Mouse (Mus musculus): ENCODE data around the gene Opa3.

Opa3 gene

DNA sequence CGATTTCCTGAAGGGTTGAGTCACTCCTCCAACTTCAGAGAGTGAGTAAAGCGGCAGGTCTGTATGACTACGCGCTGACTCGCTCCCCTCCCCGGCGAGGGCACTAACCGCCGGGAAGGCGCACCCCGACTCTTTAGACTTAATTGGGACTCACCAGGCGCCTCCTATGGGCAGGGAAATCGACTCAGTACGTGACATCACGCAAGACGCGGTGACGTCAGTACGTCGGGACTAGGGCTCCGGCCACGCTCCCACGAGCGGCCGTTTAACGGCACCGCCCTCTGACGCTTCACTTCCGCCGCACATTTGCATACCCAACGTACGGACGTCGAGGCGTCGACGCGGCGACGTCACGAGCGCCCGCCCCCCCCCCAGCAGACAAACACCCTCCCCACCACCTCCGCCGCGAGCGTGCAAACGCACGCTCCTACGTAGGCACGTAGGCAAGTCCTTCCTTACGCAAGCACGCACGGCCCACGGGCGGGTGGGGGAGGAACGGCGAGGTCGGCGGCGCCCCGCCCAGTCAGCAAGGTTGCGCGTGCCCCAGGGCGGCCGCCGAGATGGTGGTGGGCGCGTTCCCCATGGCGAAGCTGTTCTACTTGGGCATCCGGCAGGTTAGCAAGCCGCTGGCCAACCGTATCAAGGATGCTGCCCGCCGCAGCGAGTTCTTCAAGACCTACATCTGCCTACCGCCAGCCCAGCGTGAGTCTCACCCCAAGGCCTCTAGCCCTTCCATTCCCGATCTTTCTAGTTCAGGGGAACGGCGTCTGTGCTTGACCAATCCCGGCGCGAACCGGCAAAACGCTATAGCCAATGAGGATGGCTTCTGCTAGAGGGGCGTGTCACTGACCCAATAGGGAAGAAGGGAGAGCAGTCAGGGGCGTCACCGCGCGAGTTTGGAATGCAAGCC, at the start of gene Opa3:
Gene Opa3, plus strand, starts transcription at position 452 of the 910 bp plus-strand sequence.
- DNase-seq, result peak; percentile 99 to 100

DNA sequence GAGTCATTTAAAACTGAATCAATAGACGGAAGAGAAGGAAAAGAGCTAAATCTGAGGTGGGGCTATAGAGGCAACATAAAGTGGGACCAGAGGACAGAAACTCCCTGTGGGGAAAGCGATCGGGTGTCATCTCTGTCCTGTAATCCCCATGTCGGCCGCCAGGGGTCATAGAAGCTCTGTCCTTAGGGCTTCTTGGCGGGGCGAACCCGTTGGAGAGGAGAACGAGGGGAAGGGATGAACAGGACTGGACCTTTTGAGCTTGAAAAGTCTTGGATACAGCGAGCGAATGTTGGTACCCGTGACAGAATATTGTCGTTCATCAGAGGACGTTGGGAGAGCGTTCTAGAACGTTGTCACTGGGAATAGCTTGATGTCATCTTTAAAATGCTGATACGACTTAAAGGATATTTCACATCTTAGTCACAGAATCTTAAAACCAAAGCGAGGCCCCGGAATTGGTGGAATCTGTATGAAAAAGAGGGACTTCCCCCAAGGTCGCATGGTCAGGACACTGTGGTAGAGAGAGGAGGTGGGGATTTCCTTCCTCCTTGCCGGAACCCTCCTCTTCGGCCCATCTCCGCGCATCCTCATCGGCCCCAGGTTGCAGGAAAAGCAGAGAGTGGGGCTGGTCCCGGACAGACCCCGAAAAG, 49.6 kb upstream of the Opa3 start:
- DNase-seq, result peak; percentile 87 to 91

- DNase-seq, result peak; percentile 57 to 66
Observed at GRCm38 (mm10) chr7:19179173-19179572, 49.0 kb upstream of the Opa3 start.

DNA sequence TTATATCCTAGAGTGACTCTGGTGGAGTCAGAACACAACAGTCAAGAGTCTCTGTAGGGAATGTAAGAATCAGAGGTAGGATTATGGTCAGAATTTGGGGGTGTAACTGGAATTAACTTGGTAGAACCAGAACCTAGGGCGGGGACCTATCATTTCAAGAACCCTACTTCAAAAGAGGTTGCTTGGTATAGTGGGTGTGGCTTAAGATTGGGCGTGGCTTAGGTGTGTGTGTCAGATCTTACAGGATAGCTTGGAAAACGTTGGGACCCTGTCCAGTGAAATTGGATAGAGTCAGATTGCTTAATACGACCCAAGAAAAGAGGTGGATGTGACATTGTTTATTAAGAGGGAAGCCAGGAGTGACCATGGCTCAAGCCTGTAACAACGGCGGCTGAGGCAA, 48.2 kb upstream of the Opa3 start:
- DNase-seq, result no peak

DNA sequence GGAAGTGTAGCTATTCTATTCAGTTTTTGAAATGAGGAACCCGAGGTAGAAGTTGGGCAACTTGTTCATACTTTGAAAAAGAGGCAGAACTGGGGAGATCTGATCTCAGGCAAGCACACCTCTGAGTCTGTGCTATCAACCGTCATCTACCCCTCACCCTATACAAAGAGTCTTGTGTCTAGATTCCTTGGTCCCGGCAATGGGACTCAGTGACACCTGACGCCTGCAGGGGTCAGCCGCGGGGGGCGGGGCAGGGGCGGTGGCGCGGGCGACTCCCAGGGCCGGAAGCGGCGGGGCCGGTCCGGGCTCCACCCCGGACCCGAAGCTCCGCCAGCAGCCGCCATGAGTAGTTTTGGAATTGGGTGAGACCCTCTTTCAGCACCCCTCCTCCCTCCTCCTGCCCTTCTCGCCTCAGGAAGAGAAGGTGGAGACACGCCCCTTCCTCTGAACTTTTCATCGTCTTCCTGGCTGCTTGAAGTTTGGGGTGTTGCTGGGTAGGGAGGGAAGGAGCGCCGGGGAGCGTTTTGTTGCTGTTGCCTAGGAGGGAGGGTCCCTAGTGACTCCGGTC, 47.2 kb upstream of the Opa3 start:
- DNase-seq, result no peak

GRCm38 (mm10) chr7:19184250-19184649, 43.9 kb upstream of the Opa3 start:
- DNase-seq, result no peak

- DNase-seq, result no peak
Observed at GRCm38 (mm10) chr7:19184758-19185157, 43.4 kb upstream of the Opa3 start.

DNA sequence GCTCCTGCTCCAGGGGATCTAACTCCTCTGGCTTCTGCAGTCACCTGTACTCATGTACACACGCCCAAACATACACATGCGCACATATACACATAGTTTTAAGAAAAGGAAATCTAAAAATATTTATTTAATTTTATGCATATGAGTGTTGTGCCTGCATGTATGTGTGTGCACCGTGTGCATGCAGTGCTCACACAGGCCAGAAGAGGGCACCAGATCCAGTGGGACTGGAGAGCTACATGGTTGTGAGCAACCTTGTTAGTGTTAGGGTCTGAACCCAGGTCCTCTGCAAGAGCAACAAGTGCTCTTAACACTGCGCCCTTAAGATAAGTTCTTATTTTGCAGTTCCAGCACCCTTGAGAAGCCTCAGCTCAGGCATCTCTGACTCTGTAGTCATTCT, 33.5 kb upstream of the Opa3 start:
- DNase-seq, result no peak

DNA sequence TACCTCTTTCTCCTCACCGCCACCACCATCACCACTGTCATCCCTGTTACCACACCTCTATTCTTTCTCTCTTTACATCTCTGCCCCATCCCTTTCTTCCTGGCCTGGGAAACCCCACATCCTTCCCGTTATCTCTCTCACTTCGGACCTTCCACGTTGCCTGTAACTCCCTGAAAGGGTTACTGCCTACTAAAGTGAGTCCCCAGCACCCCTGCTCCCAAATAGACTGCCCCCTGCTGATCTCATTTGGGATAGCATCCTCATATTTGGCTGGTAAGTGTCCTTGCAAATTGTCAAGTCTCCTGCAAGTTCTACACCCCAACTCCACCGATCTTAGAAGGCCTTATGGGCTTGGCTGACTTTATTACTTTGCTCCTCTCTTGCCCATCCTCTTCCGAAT, 31.5 kb upstream of the Opa3 start:
- peak; percentile 35 to 54 for DNase-seq

DNA sequence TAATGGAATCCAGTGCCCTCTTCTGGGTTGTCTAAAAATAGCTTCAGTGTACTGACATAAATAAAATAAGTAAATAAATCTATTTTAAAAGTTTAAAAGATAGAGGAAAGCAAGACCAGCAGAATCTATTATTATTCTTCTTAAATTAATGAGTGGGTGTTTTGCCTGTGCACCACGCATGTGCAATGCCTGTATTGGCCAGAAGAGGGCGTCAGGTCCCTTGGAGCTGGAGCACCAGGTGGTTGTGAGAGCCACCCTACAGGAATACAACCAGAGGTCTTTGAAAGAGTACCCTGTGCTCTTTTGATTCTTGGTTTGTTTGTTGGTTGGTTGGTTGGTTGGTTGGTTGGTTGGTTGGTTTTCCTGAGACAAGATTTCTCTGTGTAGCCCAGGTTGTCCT, 30.1 kb upstream of the Opa3 start:
- peak in 1 of 2 experiments; percentile 40 for DNase-seq

DNA sequence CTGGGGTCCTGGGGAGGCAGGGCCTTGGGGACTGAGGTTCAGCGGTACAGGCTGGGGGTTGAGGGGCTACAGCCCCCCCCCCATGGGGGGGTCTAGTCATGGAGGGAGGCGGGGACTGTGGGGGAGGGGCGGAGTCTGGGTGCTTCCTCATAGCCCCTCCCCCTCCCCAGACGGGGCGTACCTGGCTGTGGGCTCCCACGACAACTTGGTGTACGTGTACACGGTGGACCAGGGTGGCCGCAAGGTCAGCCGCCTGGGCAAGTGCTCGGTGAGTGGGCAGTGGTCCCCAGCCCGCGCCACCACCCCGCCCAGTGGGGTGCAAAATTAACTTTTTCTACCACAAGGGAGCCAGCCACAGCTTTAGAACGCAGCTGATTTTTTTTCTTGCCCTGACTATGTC, 26.5 kb upstream of the Opa3 start:
- no peak for DNase-seq

GRCm38 (mm10) chr7:19202065-19202850, 25.9 kb upstream of the Opa3 start:
- DNase-seq, result no peak

DNA sequence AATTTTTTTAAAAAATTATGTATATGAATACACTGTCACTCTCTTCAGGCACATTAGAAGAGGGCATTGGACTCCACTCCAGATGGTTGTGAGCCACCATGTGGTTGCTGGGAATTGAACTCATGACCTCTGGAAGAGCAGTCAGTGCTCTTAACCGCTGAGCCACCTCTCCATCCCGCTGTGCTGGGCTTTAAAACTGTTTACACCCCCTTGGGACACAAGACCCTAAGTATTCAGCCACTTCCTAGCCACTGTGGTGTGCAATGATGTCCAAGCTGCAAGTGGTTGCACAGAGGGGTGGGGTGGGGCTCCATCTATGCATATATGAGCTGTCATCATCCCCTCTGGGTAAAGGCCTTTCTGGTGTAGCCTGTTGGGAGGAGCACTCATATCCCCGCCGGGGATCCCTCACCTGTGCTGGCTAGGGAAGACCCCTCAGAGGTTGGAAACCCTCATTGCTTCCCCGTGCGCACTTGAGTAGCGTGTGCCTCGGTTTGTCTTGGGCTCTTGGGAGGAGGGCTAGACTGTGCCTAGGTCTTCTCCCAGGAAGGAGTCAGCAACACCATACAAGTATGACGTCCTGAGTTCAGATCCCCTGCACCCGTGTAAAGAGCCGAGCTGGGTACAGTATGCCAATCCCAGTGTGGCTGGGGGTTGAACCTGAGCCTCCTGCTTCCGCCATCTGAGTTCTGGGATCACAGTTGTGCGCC, 19.8 kb upstream of the Opa3 start:
- DNase-seq, result no peak

DNA sequence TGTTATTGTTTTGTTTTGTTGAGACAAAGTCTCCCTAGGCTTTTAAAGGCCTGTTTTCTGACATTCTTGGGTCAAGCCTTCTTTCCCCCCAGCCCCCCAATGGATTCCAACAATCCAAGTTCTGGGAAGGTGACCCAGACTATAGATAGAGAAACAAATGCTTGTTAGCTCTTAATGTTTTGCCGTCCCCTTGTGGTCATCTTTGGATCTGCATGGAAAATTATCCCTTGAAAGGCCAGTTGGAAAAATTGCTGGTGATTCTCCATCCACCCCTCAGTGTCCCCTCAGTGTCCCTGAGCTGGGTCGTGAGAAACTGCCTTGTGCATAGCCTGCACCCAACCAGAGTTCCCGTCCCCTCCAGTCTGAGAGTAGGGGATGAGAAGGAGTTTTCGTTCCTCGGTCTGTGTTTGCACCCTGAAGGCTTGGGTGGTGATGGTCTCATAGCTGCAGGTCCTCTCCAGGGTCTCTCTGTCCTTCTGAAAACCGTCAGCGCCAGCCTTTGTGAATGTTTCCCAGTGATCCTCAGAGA, 19.1 kb upstream of the Opa3 start:
- peak; percentile 66 to 71 for DNase-seq

DNA sequence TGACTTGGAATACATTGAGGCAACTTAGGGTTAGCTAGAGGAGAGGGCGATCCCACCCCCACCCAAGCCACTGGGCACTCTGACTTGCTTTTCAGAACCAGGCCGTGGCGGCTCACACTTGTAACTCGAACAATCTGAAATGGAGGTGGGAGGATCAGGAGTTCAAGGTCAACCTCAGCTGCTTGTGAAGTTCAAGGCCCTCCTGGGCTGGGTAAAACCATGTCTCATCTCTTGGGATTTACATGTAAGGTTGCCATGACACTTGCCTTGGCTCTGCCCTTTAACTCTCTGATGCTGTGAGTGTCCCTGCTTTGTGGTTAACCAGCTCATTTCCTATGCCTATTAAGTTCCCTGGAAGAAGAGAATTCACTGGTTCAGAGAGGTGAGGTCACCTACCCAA, 18.6 kb upstream of the Opa3 start:
- DNase-seq, result no peak

GRCm38 (mm10) chr7:19210010-19210409, 18.1 kb upstream of the Opa3 start:
- DNase-seq, result no peak

DNA sequence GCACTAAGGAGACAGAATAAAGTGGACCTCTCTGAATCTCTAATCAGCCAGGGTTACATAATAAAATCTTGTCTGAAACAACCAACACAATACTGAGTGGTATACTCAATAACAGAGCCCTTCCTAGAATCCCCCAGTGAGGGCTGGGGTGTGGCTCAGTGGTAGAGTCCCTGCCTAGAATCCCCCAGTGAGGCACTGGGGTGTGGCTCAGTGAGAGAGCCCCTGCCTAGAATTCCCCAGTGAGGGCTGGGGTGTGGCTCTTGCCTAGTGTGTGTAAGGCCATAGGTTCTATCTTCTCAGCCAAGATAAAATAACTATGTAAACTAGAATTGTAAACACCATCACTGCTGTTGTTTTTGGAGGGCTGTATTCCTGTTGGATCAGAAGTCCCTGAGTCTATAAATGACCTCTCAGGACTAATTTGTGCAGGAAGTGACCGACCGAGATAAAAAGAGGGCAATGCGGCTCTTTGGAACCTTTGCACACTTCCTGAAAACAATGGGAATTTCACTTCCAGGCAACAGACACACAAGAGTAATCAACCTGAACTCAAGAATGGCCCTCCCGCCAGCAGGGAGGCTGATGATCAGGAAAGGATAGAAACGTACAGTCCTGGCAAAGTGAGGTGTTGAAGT, 17.0 kb upstream of the Opa3 start:
- DNase-seq, result no peak

DNA sequence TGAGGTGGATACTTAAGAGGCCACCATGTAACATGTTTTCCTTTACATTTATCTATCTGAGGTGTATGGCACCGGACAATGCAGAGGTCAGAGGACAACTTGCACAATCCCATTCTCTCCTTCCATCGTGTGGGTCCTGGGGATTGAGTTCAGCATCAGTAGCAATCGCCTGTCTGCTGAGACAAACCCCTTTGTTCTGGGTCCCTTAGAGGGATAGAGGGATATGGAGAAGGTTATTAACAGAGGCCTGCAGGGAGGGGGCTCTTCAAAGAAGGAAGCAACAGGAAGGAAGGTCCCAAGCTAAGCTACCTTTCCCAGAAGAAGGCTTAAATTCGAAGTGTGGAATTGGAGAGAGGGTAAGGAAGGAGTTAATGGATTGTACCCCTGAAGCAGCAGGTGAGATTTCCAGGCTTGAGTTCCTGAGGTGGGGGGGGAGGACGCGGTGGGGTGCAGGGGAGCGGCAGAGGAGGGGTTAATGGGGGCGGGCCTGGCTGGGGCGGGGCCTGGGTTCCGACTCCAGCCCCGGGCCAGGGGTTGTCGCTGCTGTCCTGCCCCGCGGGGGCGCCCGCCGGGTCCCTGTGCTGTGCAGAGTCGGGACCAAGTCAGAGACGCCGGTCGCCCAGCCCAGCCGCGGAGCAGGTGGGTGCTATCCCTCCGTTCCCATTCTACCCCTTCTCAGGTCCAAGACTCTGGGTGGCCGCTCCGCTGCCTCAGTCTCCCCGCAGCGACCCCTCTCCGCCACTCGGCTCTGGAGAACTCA, 16.0 kb upstream of the Opa3 start, which contains the start of gene Gpr4:
Gene Gpr4, plus strand, starts transcription at position 543 of the 760 bp plus-strand sequence.
- DNase-seq, result no peak

GRCm38 (mm10) chr7:19213385-19213784, 14.7 kb upstream of the Opa3 start:
- DNase-seq, result no peak

GRCm38 (mm10) chr7:19214369-19214768, 13.8 kb upstream of the Opa3 start:
- DNase-seq, result no peak

DNA sequence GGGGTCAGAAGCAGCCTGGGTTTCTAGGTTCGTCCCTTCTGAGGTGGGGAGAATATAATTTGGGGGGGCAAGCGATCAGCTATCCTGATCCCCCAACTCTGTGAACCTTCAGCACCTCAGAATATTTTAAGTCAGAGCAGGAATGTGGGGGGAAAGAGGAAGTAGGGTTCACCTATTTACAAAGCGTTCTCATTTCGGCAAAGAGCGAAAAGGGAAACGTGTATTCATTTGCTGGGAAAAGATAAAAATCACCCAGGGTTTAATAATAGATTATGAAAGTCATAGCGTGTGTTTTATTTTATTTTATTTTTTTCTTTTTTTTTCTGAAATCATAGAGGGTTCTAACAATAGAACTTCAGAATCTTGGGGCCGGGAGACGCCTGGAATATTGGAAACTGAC, 13.2 kb upstream of the Opa3 start:
- no peak for DNase-seq
